Mouse (Mus musculus): ENCODE results near the gene Il6st. TPM values are rescaled to one million over a fixed set of nuclear protein-coding genes. Genes with fewer than 3 reads are reported as not detected.
A peak's percentile ranks its signal among the peaks of the same experiment; 100 is the strongest.
"Not testable (repeated sequence)": the region's sequence is repeated elsewhere in the genome, so short reads cannot be mapped to it uniquely, and the experiment has no call there.

The Il6st gene
- polyA plus RNA-seq, 1 experiment from 2014 or later = 32.0 TPM

GRCm38 (mm10) chr13:112426265-112427135 is 37.4 kb upstream of the Il6st start:
- no peaks in the 10 kb centered on the region for H3K4me1 ChIP-seq (replicated peaks; ENCODE audit: control insufficient read depth, insufficient read depth, low read length)
- ATAC-seq (ENCODE audit: low FRiP score) (no peak), DNase-seq (ENCODE audit: low spot score) (no peak)
- no peak overlapping the region for H3K27ac ChIP-seq
- H3K4me3 ChIP-seq (replicated peaks; ENCODE audit: low read length) = no peak overlapping the region
- H3K36me3 ChIP-seq (replicated peaks; ENCODE audit: control insufficient read depth, insufficient read depth) = no peaks in the 10 kb centered on the region
- 74% methylated on average over 13 of the region's 13 CpGs for WGBS
- H3K27me3 ChIP-seq (ENCODE audit: control insufficient read depth, insufficient read depth, low read length) = no peaks in the 10 kb centered on the region
- H3K9ac ChIP-seq = no peak overlapping the region
- H3K4me2 ChIP-seq (replicated peaks) = no peak overlapping the region
- no peaks in the 10 kb centered on the region for H3K9me3 ChIP-seq (ENCODE audit: control insufficient read depth, low read length)

GRCm38 (mm10) chr13:112427136-112427470 is 36.8 kb upstream of the Il6st start:
- not testable (repeated sequence) for H3K9me3 ChIP-seq (ENCODE audit: control insufficient read depth, low read length); H3K27ac ChIP-seq; DNase-seq (ENCODE audit: low spot score); ATAC-seq (ENCODE audit: low FRiP score); H3K9ac ChIP-seq; H3K27me3 ChIP-seq (ENCODE audit: control insufficient read depth, insufficient read depth, low read length); H3K4me1 ChIP-seq (replicated peaks; ENCODE audit: control insufficient read depth, insufficient read depth, low read length); H3K36me3 ChIP-seq (replicated peaks; ENCODE audit: control insufficient read depth, insufficient read depth); H3K4me2 ChIP-seq (replicated peaks); H3K4me3 ChIP-seq (replicated peaks; ENCODE audit: low read length)
- 92% methylated on average over 4 of the region's 4 CpGs for WGBS

- 89% methylated on average over 15 of the region's 15 CpGs for WGBS
- Histone ChIP-seq H3K36me3 (replicated peaks; ENCODE audit: control insufficient read depth, insufficient read depth) (no peaks in the 10 kb centered on the region), H3K27me3 (ENCODE audit: control insufficient read depth, insufficient read depth, low read length) (no peaks in the 10 kb centered on the region), H3K4me1 (replicated peaks; ENCODE audit: control insufficient read depth, insufficient read depth, low read length) (no peaks in the 10 kb centered on the region), H3K9me3 (ENCODE audit: control insufficient read depth, low read length) (no peaks in the 10 kb centered on the region), H3K27ac (no peak overlapping the region), H3K9ac (no peak overlapping the region), H3K4me3 (replicated peaks; ENCODE audit: low read length) (no peak overlapping the region), H3K4me2 (replicated peaks) (no peak overlapping the region)
- ATAC-seq (ENCODE audit: low FRiP score) = no peak
- DNase-seq (ENCODE audit: low spot score) = no peak
These were observed 36.3 kb upstream of the Il6st start for GRCm38 (mm10) chr13:112427521-112427920.

- Histone ChIP-seq H3K36me3 (replicated peaks; ENCODE audit: control insufficient read depth, insufficient read depth) (no peaks in the 10 kb centered on the region), H3K27ac (no peak overlapping the region), H3K27me3 (ENCODE audit: control insufficient read depth, insufficient read depth, low read length) (no peaks in the 10 kb centered on the region), H3K4me2 (replicated peaks) (no peak overlapping the region), H3K9ac (no peak overlapping the region), H3K9me3 (ENCODE audit: control insufficient read depth, low read length) (no peaks in the 10 kb centered on the region), H3K4me1 (replicated peaks; ENCODE audit: control insufficient read depth, insufficient read depth, low read length) (no peaks in the 10 kb centered on the region), H3K4me3 (replicated peaks; ENCODE audit: low read length) (no peak overlapping the region)
- WGBS = 85% methylated on average over 5 of the region's 5 CpGs
- no peak for DNase-seq (ENCODE audit: low spot score)
- ATAC-seq (ENCODE audit: low FRiP score) = no peak
These were observed 30.6 kb upstream of the Il6st start for GRCm38 (mm10) chr13:112433271-112433670.

- Histone ChIP-seq H3K4me2 (replicated peaks) (no peak overlapping the region), H3K27ac (no peak overlapping the region), H3K9ac (no peak overlapping the region), H3K27me3 (ENCODE audit: control insufficient read depth, insufficient read depth, low read length) (no peaks in the 10 kb centered on the region), H3K4me3 (replicated peaks; ENCODE audit: low read length) (no peak overlapping the region), H3K36me3 (replicated peaks; ENCODE audit: control insufficient read depth, insufficient read depth) (no peaks in the 10 kb centered on the region), H3K4me1 (replicated peaks; ENCODE audit: control insufficient read depth, insufficient read depth, low read length) (peaks cover 7% of the 10 kb centered on the region; the same call in 1 of the 2 replicates), H3K9me3 (ENCODE audit: control insufficient read depth, low read length) (no peaks in the 10 kb centered on the region)
- DNase-seq (ENCODE audit: low spot score) = no peak
- WGBS = 71% methylated on average over 8 of the region's 8 CpGs
- ATAC-seq (ENCODE audit: low FRiP score) = no peak
These were observed 28.4 kb upstream of the Il6st start for GRCm38 (mm10) chr13:112435241-112436075.

- no peak overlapping the region for H3K4me3 ChIP-seq (replicated peaks; ENCODE audit: low read length)
- ATAC-seq (ENCODE audit: low FRiP score) = no peak
- DNase-seq (ENCODE audit: low spot score) = no peak
- no peak overlapping the region for H3K27ac ChIP-seq
- no peaks in the 10 kb centered on the region for H3K36me3 ChIP-seq (replicated peaks; ENCODE audit: control insufficient read depth, insufficient read depth)
- no peak overlapping the region for H3K4me2 ChIP-seq (replicated peaks)
- H3K9me3 ChIP-seq (ENCODE audit: control insufficient read depth, low read length) = no peaks in the 10 kb centered on the region
- no peak overlapping the region for H3K9ac ChIP-seq
- WGBS = 88% methylated on average over 7 of the region's 7 CpGs
- no peaks in the 10 kb centered on the region for H3K27me3 ChIP-seq (ENCODE audit: control insufficient read depth, insufficient read depth, low read length)
- peaks cover 7% of the 10 kb centered on the region; the same call in 1 of the 2 replicates for H3K4me1 ChIP-seq (replicated peaks; ENCODE audit: control insufficient read depth, insufficient read depth, low read length)
These were observed 27.6 kb upstream of the Il6st start for GRCm38 (mm10) chr13:112436288-112436687.

GRCm38 (mm10) chr13:112438001-112438868 is 25.6 kb upstream of the Il6st start:
- H3K4me1 ChIP-seq (replicated peaks; ENCODE audit: control insufficient read depth, insufficient read depth, low read length) = peaks cover 7% of the 10 kb centered on the region; the same call in 1 of the 2 replicates
- ATAC-seq (ENCODE audit: low FRiP score) = no peak
- no peak overlapping the region for H3K4me2 ChIP-seq (replicated peaks)
- H3K36me3 ChIP-seq (replicated peaks; ENCODE audit: control insufficient read depth, insufficient read depth) = no peaks in the 10 kb centered on the region
- no peak for DNase-seq (ENCODE audit: low spot score)
- H3K9ac ChIP-seq = no peak overlapping the region
- no peak overlapping the region for H3K4me3 ChIP-seq (replicated peaks; ENCODE audit: low read length)
- no peaks in the 10 kb centered on the region for H3K9me3 ChIP-seq (ENCODE audit: control insufficient read depth, low read length)
- 94% methylated on average over 21 of the region's 21 CpGs for WGBS
- H3K27me3 ChIP-seq (ENCODE audit: control insufficient read depth, insufficient read depth, low read length) = no peaks in the 10 kb centered on the region
- no peak overlapping the region for H3K27ac ChIP-seq

- Histone ChIP-seq H3K4me3 (replicated peaks; ENCODE audit: low read length) (no peak overlapping the region), H3K27ac (no peak overlapping the region), H3K4me2 (replicated peaks) (peak overlapping the region; percentile 38), H3K27me3 (ENCODE audit: control insufficient read depth, insufficient read depth, low read length) (no peaks in the 10 kb centered on the region), H3K9ac (no peak overlapping the region), H3K9me3 (ENCODE audit: control insufficient read depth, low read length) (no peaks in the 10 kb centered on the region), H3K36me3 (replicated peaks; ENCODE audit: control insufficient read depth, insufficient read depth) (no peaks in the 10 kb centered on the region), H3K4me1 (replicated peaks; ENCODE audit: control insufficient read depth, insufficient read depth, low read length) (peaks cover 7% of the 10 kb centered on the region; the same call in 1 of the 2 replicates)
- DNase-seq (ENCODE audit: low spot score) = no peak
- 26% methylated on average over 15 of the region's 15 CpGs for WGBS
- ATAC-seq (ENCODE audit: low FRiP score) = no peak
These were observed 24.6 kb upstream of the Il6st start for GRCm38 (mm10) chr13:112439105-112439818.

All from hindbrain, embryonic 14.5 days (tissue).